Mouse (Mus musculus) T-cell, adult 66 days (primary cell): Measurements from ENCODE around the gene Zfp457. TPM values are rescaled to one million over a fixed set of nuclear protein-coding genes. Genes with fewer than 3 reads are reported as not detected.

Experiments used
- total RNA-seq, 2 experiments: library from RNA; stranded (reverse); gene quantifications; 3 replicates in 1 of 2; 4 replicates in 1 of 2; pipeline ENCODE4 v1.2.4; 2023

Zfp457 gene
- total RNA-seq = 1 to 10 TPM; 2.9 to 5.3 TPM

DNA sequence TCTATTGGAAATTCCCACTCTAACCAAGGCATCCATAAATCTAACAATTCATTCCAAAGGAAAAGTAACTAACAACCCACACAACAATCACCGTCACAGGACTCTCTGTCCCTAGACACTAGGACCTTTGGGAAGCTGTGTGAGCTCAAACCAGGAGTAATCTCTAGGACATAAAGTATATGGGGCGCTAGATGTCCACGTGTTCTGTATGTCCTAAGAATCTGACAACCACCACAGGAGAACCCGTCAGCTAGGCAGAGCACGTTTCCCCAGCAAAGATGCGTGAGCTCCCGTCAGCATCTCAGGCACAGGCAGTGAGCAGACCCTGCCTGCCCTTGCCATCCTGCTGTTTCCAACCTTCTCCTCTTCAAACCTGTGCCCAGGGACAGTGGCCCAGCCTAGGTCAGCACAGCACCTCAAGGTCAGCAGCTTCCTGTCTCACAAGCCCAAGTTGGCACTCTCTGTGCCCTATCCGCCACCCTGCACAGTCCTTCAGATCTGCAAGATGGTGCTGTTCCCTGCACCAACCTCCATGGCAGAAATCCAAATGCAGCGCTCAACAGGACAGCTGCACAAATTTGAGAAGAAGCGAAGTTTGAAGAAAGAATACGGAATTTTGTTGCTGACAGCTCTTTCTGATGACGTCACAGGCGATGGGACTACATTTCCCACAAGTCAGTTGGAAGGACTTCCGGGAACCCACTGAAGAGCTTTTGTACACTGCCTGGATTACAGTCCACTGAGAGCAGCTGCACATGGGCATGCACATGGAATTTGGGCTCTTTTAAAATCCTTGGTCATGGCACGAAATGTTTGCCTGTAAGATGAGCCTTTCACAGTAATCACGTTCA lies at the start of gene Zfp457:
Gene Zfp457 (minus strand): TSS at position 664 of the 851 bp plus-strand sequence.

GRCm38 (mm10) chr13:67332019-67332724 lies 25.9 kb upstream of the Zfp457 start, which contains the start of gene Zfp595:
TSS of gene Zfp595 (minus strand) at chr13:67332570.

DNA sequence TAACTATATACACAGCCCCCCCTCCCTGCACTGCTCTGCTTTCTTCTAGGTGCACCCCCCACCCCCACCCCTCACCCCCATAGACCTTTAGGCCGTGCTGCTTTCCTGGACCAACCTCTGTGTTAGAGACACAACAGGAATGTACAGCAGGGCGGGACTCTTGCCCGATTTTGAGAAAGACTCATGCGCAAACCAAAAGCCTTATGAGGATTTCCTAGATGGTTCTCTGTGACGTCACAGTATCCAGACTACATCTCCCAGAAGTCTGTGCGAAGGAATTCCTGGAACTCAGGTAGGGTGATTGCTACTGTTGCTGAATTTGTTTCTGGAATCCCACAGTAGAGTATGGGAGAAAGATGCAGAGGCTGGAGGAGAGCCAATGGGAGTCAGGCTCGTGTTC lies 28.0 kb downstream of the Zfp457 start, which contains the start of gene Zfp458:
Gene Zfp458 (minus strand): TSS at position 153 of the 400 bp plus-strand sequence.

Other genes starting within 250 kb of the Zfp457 start
- 1 to 10 TPM; 4.6 to 5.8 TPM for gene Zfp712, start 245.3 kb downstream of the Zfp457 start, total RNA-seq
- 1 to 10 TPM in 1 of 2 experiments, under 1 TPM in 1; 0.77 to 2.4 TPM for gene Zfp708, start 208.5 kb downstream of the Zfp457 start, total RNA-seq
- 1 to 10 TPM; 3.9 to 5.8 TPM for gene Gm28557, start 197.9 kb downstream of the Zfp457 start, total RNA-seq
- gene Rslcan18, start 190.2 kb downstream of the Zfp457 start, total RNA-seq = under 1 TPM in 1 of 2 experiments, not detected in 1; 0.41 TPM
- gene Zfp759, start 184.8 kb downstream of the Zfp457 start, total RNA-seq = 1 to 10 TPM; 4.3 to 5.7 TPM
- gene Rsl1, start 133.3 kb downstream of the Zfp457 start, total RNA-seq = 1 to 10 TPM; 7.0 to 9.9 TPM
- 1 to 10 TPM; 2.3 TPM for gene Zfp455, start 112.0 kb downstream of the Zfp457 start, total RNA-seq
- gene Zfp458, start 28.0 kb downstream of the Zfp457 start, total RNA-seq = 1 to 10 TPM; 2.8 to 5.4 TPM
- 10 to 100 TPM; 16.4 to 18.8 TPM for gene Zfp595, start 26.1 kb upstream of the Zfp457 start, total RNA-seq
- gene Gm28044, start 54.1 kb upstream of the Zfp457 start, total RNA-seq = 1 to 10 TPM; 4.1 to 6.4 TPM
- gene Zfp953, start 54.1 kb upstream of the Zfp457 start, total RNA-seq = 10 to 100 TPM in 1 of 2 experiments, 1 to 10 TPM in 1; 8.2 to 10.7 TPM
- 1 to 10 TPM in 1 of 2 experiments, not detected in 1; 2.4 TPM for gene Gm28041, start 69.2 kb upstream of the Zfp457 start, total RNA-seq
- gene Zfp456, start 69.3 kb upstream of the Zfp457 start, total RNA-seq = 10 to 100 TPM in 1 of 2 experiments, 1 to 10 TPM in 1; 7.7 to 12.5 TPM
- gene Zfp429, start 93.3 kb upstream of the Zfp457 start, total RNA-seq = 10 to 100 TPM; 10.1 to 12.5 TPM
- 1 to 10 TPM; 3.1 to 3.3 TPM for gene Zfp459, start 114.9 kb upstream of the Zfp457 start, total RNA-seq
- 10 to 100 TPM; 12.4 to 14.4 TPM for gene Zfp874a, start 145.1 kb upstream of the Zfp457 start, total RNA-seq
- gene Zfp874b, start 177.8 kb upstream of the Zfp457 start, total RNA-seq = 10 to 100 TPM; 17.1 to 18.3 TPM
- 10 to 100 TPM; 12.6 to 13.9 TPM for gene Zfp58, start 194.1 kb upstream of the Zfp457 start, total RNA-seq
- not detected for gene Gm26965, start 219.7 kb upstream of the Zfp457 start, total RNA-seq
- 10 to 100 TPM; 23.3 to 25.2 TPM for gene Zfp87, start 219.7 kb upstream of the Zfp457 start, total RNA-seq
- gene Zfp748, start 247.3 kb upstream of the Zfp457 start, total RNA-seq = 1 to 10 TPM; 8.6 to 9.3 TPM